Comparison of ENCODE assay signal across 26 mouse cellular contexts in genomic region chr1:131196107-131196506, GRCm38 (mm10). TPM values are rescaled to one million over a fixed set of nuclear protein-coding genes. Genes with fewer than 3 reads are reported as not detected.
DNase-seq lines count a peak whose midpoint lies in the region; ATAC-seq and TF ChIP-seq lines count a peak whose summit lies in the region.
"Had no signal": no experiment of that assay in that cellular context is flagged by ENCODE, and none has a peak within 500 bp of the region (broad histone marks: within the 10 kb centered on the region; RNA-seq: fewer than 3 reads in every experiment).

No protein-coding gene starts in this region.

- ATAC-seq in liver, postnatal 0 days: no peak
- ATAC-seq: CD4-positive, CD25-positive, alpha-beta regulatory T cell, adult 4 months; forebrain, embryonic 16.5 days; hindbrain, postnatal 0 days; midbrain, embryonic 16.5 days had no signal

- H3K27me3 ChIP-seq in heart, embryonic 10.5 days (ENCODE audit: insufficient read depth, poor library complexity, severe bottlenecking): no peaks in the 10 kb centered on the region
- H3K27me3 ChIP-seq in liver, postnatal 0 days (ENCODE audit: insufficient read depth, low read length): no peaks in the 10 kb centered on the region
- H3K27me3 ChIP-seq: heart, embryonic 15.5 days; neural tube, embryonic 12.5 days had no signal

- intact Hi-C loops in heart, postnatal 36 days (cut with DNase I): no loop called here

- no peak for TF ChIP-seq EP300 in liver, postnatal 0 days (IDR thresholded peaks at IDR 0.05; ENCODE audit: low read depth)

- no peak overlapping the region for H3K4me3 ChIP-seq in heart, embryonic 10.5 days
- H3K4me3 ChIP-seq in liver, postnatal 0 days (ENCODE audit: low read depth, low read length): no peak overlapping the region
- H3K4me3 ChIP-seq: erythroblast, embryonic 14.5 days; heart, embryonic 15.5 days; hindbrain, embryonic 12.5 days; neural tube, embryonic 12.5 days had no signal

- H3K36me3 ChIP-seq in heart, embryonic 10.5 days: 0 out of 2 replicates have a peak, but pooled peaks cover 2% of the 10 kb centered on the region
- 0 out of 2 replicates have a peak, but pooled peaks cover 6% of the 10 kb centered on the region for H3K36me3 ChIP-seq in liver, postnatal 0 days (replicated peaks; ENCODE audit: insufficient read depth, low read length)
- H3K36me3 ChIP-seq: heart, embryonic 15.5 days; hindbrain, embryonic 12.5 days; neural tube, embryonic 12.5 days had no signal

- no peaks in the 10 kb centered on the region for H3K9me3 ChIP-seq in heart, embryonic 10.5 days
- no peaks in the 10 kb centered on the region for H3K9me3 ChIP-seq in liver, postnatal 0 days (ENCODE audit: low read length)
- H3K9me3 ChIP-seq: heart, embryonic 15.5 days; hindbrain, embryonic 12.5 days; neural tube, embryonic 12.5 days had no signal

- H3K4me2 ChIP-seq in liver, postnatal 0 days (ENCODE audit: low read depth, low read length): no peak overlapping the region
- H3K4me2 ChIP-seq: heart, embryonic 15.5 days; hindbrain, embryonic 12.5 days; lung, embryonic 14.5 days; midbrain, embryonic 11.5 days; neural tube, embryonic 12.5 days had no signal

- no peak overlapping the region for H3K9ac ChIP-seq in liver, postnatal 0 days (replicated peaks)
- H3K9ac ChIP-seq: heart, embryonic 15.5 days; hindbrain, embryonic 12.5 days; liver, embryonic 14.5 days; lung, embryonic 14.5 days; neural tube, embryonic 12.5 days had no signal

- DNase-seq in heart, embryonic 10.5 days (ENCODE audit: low spot score): no peak
- DNase-seq in heart, postnatal 36 days: no peak
- DNase-seq in ovary, postnatal 36 days (ENCODE audit: low spot score): peak; percentile 14
- DNase-seq in ovary, postnatal 10 days (ENCODE audit: low spot score): no peak
- peak; percentile 11 for DNase-seq in naive thymus-derived CD4-positive, alpha-beta T cell, adult 2 months (ENCODE audit: low read depth)
- DNase-seq in liver, postnatal 0 days: no peak
- DNase-seq in cerebellum, postnatal 4 days (ENCODE audit: low spot score in 2 of 2): no peak
- DNase-seq: cerebellum, adult 11 months; cerebellum, adult 9-11 months; gastrocnemius, postnatal 10 days; kidney, adult 18-20 months; kidney, postnatal 4 days; liver; lung, embryonic 14.5 days; lung, postnatal 14 days had no signal

- H3K27ac ChIP-seq in heart, embryonic 10.5 days: peak overlapping the region; percentile 13
- no peak overlapping the region for H3K27ac ChIP-seq in liver, postnatal 0 days (ENCODE audit: low read depth)
- H3K27ac ChIP-seq: heart, embryonic 15.5 days; hindbrain, embryonic 12.5 days; hindbrain, postnatal 0 days; kidney, postnatal 0 days; liver, embryonic 14.5 days; neural tube, embryonic 12.5 days had no signal

- no peak for TF ChIP-seq CTCF in liver, postnatal 0 days (IDR thresholded peaks at IDR 0.05; ENCODE audit: low read depth)

- 65% methylated on average over 2 of the region's 2 CpGs for WGBS in heart, embryonic 10.5 days
- 55% methylated on average over 2 of the region's 2 CpGs for WGBS in liver, postnatal 0 days (ENCODE audit: insufficient replicate concordance)

- H3K4me1 ChIP-seq in heart, embryonic 10.5 days: peaks cover 67% of the 10 kb centered on the region
- H3K4me1 ChIP-seq in liver, postnatal 0 days (ENCODE audit: insufficient read depth): peaks cover 19% of the 10 kb centered on the region
- H3K4me1 ChIP-seq: hindbrain, embryonic 12.5 days; neural tube, embryonic 12.5 days had no signal

RNA-seq across cellular contexts. Expression of gene Eif2d, which starts 43.1 kb away (rescaled TPM):
- 54.8 and 62.9 TPM in 2 replicates for polyA plus RNA-seq in heart, embryonic 10.5 days (2016; fragmentation: Nextera tagmentation; extraction: Ambion mirVana)
- 10 to 100 TPM; 34.0 to 39.3 TPM for total RNA-seq in heart, postnatal 36 days (2021)
- 18.2 and 19.0 TPM in 2 replicates for polyA plus RNA-seq in liver, postnatal 0 days (2015; fragmentation: Nextera tagmentation; extraction: Ambion mirVana)

RNA-seq across cellular contexts. Expression of gene Rassf5, which starts 49.0 kb away (rescaled TPM):
- polyA plus RNA-seq in heart, embryonic 10.5 days (2016; fragmentation: Nextera tagmentation; extraction: Ambion mirVana): 44.4 and 64.0 TPM in 2 replicates
- 1 to 10 TPM; 1.7 to 1.8 TPM for total RNA-seq in heart, postnatal 36 days (2021)
- polyA plus RNA-seq in liver, postnatal 0 days (2015; fragmentation: Nextera tagmentation; extraction: Ambion mirVana): 7.7 and 8.0 TPM in 2 replicates
- polyA plus RNA-seq: erythroblast, embryonic 14.5 days had no signal

RNA-seq across cellular contexts. Expression of gene Dyrk3, which starts 58.0 kb away (rescaled TPM):
- polyA plus RNA-seq in heart, embryonic 10.5 days (2016; fragmentation: Nextera tagmentation; extraction: Ambion mirVana): 3.1 and 3.9 TPM in 2 replicates
- under 1 TPM; 0.14 to 0.33 TPM for total RNA-seq in heart, postnatal 36 days (2021)
- 9.5 and 10.3 TPM in 2 replicates for polyA plus RNA-seq in liver, postnatal 0 days (2015; fragmentation: Nextera tagmentation; extraction: Ambion mirVana)

Comparison
In these comparisons a context has a peak if more than half of its experiments do, and no peak if none do; other contexts are left out.
1. DNase-seq: peak in ovary, postnatal 36 days (single experiment) and naive thymus-derived CD4-positive, alpha-beta T cell, adult 2 months (single experiment); none in heart, embryonic 10.5 days (single experiment), heart, postnatal 36 days (0 of 2), ovary, postnatal 10 days (single experiment), liver, postnatal 0 days (single experiment) and cerebellum, postnatal 4 days (0 of 2).